Mouse (Mus musculus) stomach, embryonic 14.5 days (tissue): ENCODE results near the gene Ppil2. TPM values are rescaled to one million over a fixed set of nuclear protein-coding genes. Genes with fewer than 3 reads are reported as not detected.

Experiments used
- ATAC-seq: fragments of 200-750 bp; cut with Nextera tagmentation; 2 replicates; pipeline ENCODE4 v1.8.0; 2017; ENCODE audit warnings: low read depth, moderate TSS enrichment; ENCODE audit not compliant: insufficient number of reproducible peaks, insufficient read depth, low FRiP score
- H3K27ac ChIP-seq: fragments of 300-500 bp; sonication (generic); 2 replicates; pipeline ENCODE4 v1.5.1; 2014; ENCODE audit warnings: mild to moderate bottlenecking, low read length, moderate library complexity, mixed read lengths
- H3K27me3 ChIP-seq: fragments of 300-500 bp; sonication (generic); 2 replicates; pipeline ENCODE4 v1.6.1; 2014; ENCODE audit warnings: low read length, control low read depth, mixed read lengths; ENCODE audit not compliant: control insufficient read depth, insufficient read depth
- H3K36me3 ChIP-seq: fragments of 300-500 bp; sonication (generic); 2 replicates; pipeline ENCODE4 v1.6.1; 2014; ENCODE audit warnings: mild to moderate bottlenecking, control low read depth, low read length, moderate library complexity, mixed read lengths; ENCODE audit not compliant: control insufficient read depth, insufficient read depth
- H3K4me1 ChIP-seq: fragments of 300-500 bp; sonication (generic); 2 replicates; pipeline ENCODE4 v1.6.1; 2014; ENCODE audit warnings: low read length, control low read depth, mixed read lengths; ENCODE audit not compliant: control insufficient read depth, insufficient read depth
- H3K4me2 ChIP-seq: fragments of 300-500 bp; sonication (generic); replicated peaks from 2 replicates; pipeline ENCODE4 v1.6.1; 2014; ENCODE audit warnings: low read depth, low read length, control low read depth
- H3K4me3 ChIP-seq: fragments of 300-500 bp; sonication (generic); 2 replicates; pipeline ENCODE4 v1.5.1; 2014; ENCODE audit warnings: low read depth, low read length, control low read depth
- H3K9ac ChIP-seq: fragments of 300-500 bp; sonication (generic); replicated peaks from 2 replicates; pipeline ENCODE4 v1.6.1; 2014; ENCODE audit warnings: low read depth, mild to moderate bottlenecking, control low read depth, low read length, moderate library complexity, mixed read lengths
- H3K9me3 ChIP-seq: fragments of 300-500 bp; sonication (generic); 2 replicates; pipeline ENCODE4 v1.6.1; 2016; ENCODE audit warnings: low read depth, low read length, control low read depth; ENCODE audit not compliant: control insufficient read depth
- WGBS: fragments of 180-500 bp; shearing (Covaris S2); extraction: QIAGEN DNeasy Blood & Tissue Kit; methylation state at CpG from one replicate; pipeline ENCODE4 v1.1.7; 2014; 5-methylcytosine and 5-hydroxymethylcytosine counted together
- polyA plus RNA-seq: library from polyadenylated mRNA; unstranded; fragments of >200 nt; fragmentation: Nextera tagmentation; extraction: Ambion mirVana; gene quantifications from 2 replicates; pipeline ENCODE4 v1.2.1, GENCODE M21; 2014

Ppil2 gene
- polyA plus RNA-seq, 1 experiment from 2014 or later = 136 TPM

- 3% methylated on average over 22 of the region's 22 CpGs for WGBS
- no peaks in the 10 kb centered on the region for H3K27me3 ChIP-seq
- peaks cover 13% of the 10 kb centered on the region; the same call in 1 of the 2 replicates for H3K4me1 ChIP-seq
- peaks cover 3% of the 10 kb centered on the region for H3K36me3 ChIP-seq
- no peaks in the 10 kb centered on the region for H3K9me3 ChIP-seq
- ATAC-seq = peak; percentile 29; the same call in 1 of the 2 replicates
- H3K4me2 ChIP-seq = peak overlapping the region; percentile 63
- H3K4me3 ChIP-seq = peak overlapping the region; percentile 57
- peak overlapping the region; percentile 34; the same call in 1 of the 2 replicates for H3K27ac ChIP-seq
- peak overlapping the region; percentile 57 for H3K9ac ChIP-seq
Measured at GRCm38 (mm10) chr16:17124119-17124870, 13.2 kb upstream of the Ppil2 start.

GRCm38 (mm10) chr16:17121569-17121968 lies 10.5 kb upstream of the Ppil2 start:
- no peak overlapping the region for H3K27ac ChIP-seq
- no peak overlapping the region for H3K4me2 ChIP-seq
- H3K9ac ChIP-seq = no peak overlapping the region
- H3K36me3 ChIP-seq = peaks cover 3% of the 10 kb centered on the region
- H3K27me3 ChIP-seq = no peaks in the 10 kb centered on the region
- H3K4me3 ChIP-seq = no peak overlapping the region
- no peak for ATAC-seq
- peaks cover 13% of the 10 kb centered on the region; the same call in 1 of the 2 replicates for H3K4me1 ChIP-seq
- 70% methylated on average over 14 of the region's 14 CpGs for WGBS
- no peaks in the 10 kb centered on the region for H3K9me3 ChIP-seq

GRCm38 (mm10) chr16:17117309-17117799 lies 6.3 kb upstream of the Ppil2 start:
- H3K27me3 ChIP-seq = no peaks in the 10 kb centered on the region
- no peaks in the 10 kb centered on the region for H3K9me3 ChIP-seq
- WGBS = 86% methylated on average over 5 of the region's 5 CpGs
- H3K4me3 ChIP-seq = no peak overlapping the region
- H3K4me2 ChIP-seq = no peak overlapping the region
- no peaks in the 10 kb centered on the region for H3K4me1 ChIP-seq
- H3K36me3 ChIP-seq = peaks cover 13% of the 10 kb centered on the region
- no peak overlapping the region for H3K9ac ChIP-seq
- H3K27ac ChIP-seq = no peak overlapping the region
- no peak for ATAC-seq

- no peaks in the 10 kb centered on the region for H3K27me3 ChIP-seq
- peaks cover 43% of the 10 kb centered on the region for H3K36me3 ChIP-seq
- H3K9me3 ChIP-seq = no peaks in the 10 kb centered on the region
- no peak overlapping the region for H3K27ac ChIP-seq
- H3K4me1 ChIP-seq = no peaks in the 10 kb centered on the region
- H3K4me2 ChIP-seq = no peak overlapping the region
- no peak overlapping the region for H3K4me3 ChIP-seq
- ATAC-seq = no peak
- WGBS = 71% methylated on average over 4 of the region's 4 CpGs
- H3K9ac ChIP-seq = no peak overlapping the region
Measured at GRCm38 (mm10) chr16:17104600-17104999, 6.5 kb downstream of the Ppil2 start.

GRCm38 (mm10) chr16:17102630-17103220 lies 8.3 kb downstream of the Ppil2 start:
- Histone ChIP-seq H3K4me3 (no peak overlapping the region), H3K27me3 (no peaks in the 10 kb centered on the region), H3K4me1 (no peaks in the 10 kb centered on the region), H3K4me2 (no peak overlapping the region), H3K9me3 (no peaks in the 10 kb centered on the region), H3K36me3 (peaks cover 46% of the 10 kb centered on the region), H3K9ac (no peak overlapping the region), H3K27ac (no peak overlapping the region)
- 66% methylated on average over 7 of the region's 7 CpGs for WGBS
- no peak for ATAC-seq

GRCm38 (mm10) chr16:17096938-17097337 lies 14.1 kb downstream of the Ppil2 start:
- Histone ChIP-seq H3K36me3 (peaks cover 75% of the 10 kb centered on the region), H3K9ac (no peak overlapping the region), H3K4me3 (no peak overlapping the region), H3K4me1 (no peaks in the 10 kb centered on the region), H3K4me2 (no peak overlapping the region), H3K9me3 (no peaks in the 10 kb centered on the region), H3K27me3 (no peaks in the 10 kb centered on the region), H3K27ac (no peak overlapping the region)
- ATAC-seq = no peak
- 96% methylated on average over 3 of the region's 3 CpGs for WGBS

GRCm38 (mm10) chr16:17088346-17088745 lies 22.7 kb downstream of the Ppil2 start:
- no peak for ATAC-seq
- WGBS = 69% methylated on average over 3 of the region's 3 CpGs

GRCm38 (mm10) chr16:17086669-17087193 lies 24.3 kb downstream of the Ppil2 start:
- no peak overlapping the region for H3K27ac ChIP-seq
- ATAC-seq = no peak
- H3K4me2 ChIP-seq = no peak overlapping the region
- peaks cover 79% of the 10 kb centered on the region for H3K36me3 ChIP-seq
- no peaks in the 10 kb centered on the region for H3K27me3 ChIP-seq
- H3K9me3 ChIP-seq = no peaks in the 10 kb centered on the region
- 78% methylated on average over 13 of the region's 13 CpGs for WGBS
- no peak overlapping the region for H3K4me3 ChIP-seq
- no peak overlapping the region for H3K9ac ChIP-seq
- no peaks in the 10 kb centered on the region for H3K4me1 ChIP-seq

More at GRCm38 (mm10) chr16:17088346-17088745, 22.7 kb downstream of the Ppil2 start:
- H3K9me3 ChIP-seq = no peaks in the 10 kb centered on the region
- peaks cover 86% of the 10 kb centered on the region for H3K36me3 ChIP-seq
- H3K4me1 ChIP-seq = no peaks in the 10 kb centered on the region
- no peak overlapping the region for H3K9ac ChIP-seq
- no peak overlapping the region for H3K4me2 ChIP-seq
- no peak overlapping the region for H3K4me3 ChIP-seq
- no peaks in the 10 kb centered on the region for H3K27me3 ChIP-seq
- H3K27ac ChIP-seq = no peak overlapping the region
